Mouse (Mus musculus): ENCODE measurements at regions not wholly inside any gene's neighbourhood (a gene's known extent, or its start where the extent isn't known, plus 50 kb on each side); places are given as distances from the start of the nearest gene placed in this dataset.

GRCm38 (mm10) chr13:112220184-112220583 lies 68.1 kb upstream of the Ankrd55 start:
- DNase-seq (ENCODE audit: low read depth, low spot score), result no peak

- no peak for DNase-seq (ENCODE audit: low read depth, low spot score)
Observed at GRCm38 (mm10) chr13:112223616-112224015, 64.6 kb upstream of the Ankrd55 start.

DNA sequence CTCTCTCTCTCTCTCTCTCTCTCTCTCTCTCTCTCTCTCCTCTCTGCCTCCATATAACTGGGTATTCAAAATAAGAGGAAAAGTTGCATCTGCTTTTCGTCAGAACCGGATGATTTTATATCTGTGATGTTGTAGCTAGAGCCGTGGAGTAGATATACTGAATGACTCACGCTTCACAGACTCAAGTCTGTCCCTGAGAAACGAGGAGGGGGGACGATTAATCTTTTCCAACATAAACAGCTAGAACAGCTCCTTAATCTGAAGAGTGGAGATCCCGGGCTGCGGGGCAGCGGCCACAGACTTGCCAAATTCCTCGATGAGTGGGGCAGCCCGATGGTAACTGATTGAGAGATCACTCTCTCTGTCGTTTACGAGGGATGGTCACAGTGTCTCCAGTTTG lies 60.5 kb upstream of the Ankrd55 start:
- no peak for DNase-seq (ENCODE audit: low read depth, low spot score)

DNA sequence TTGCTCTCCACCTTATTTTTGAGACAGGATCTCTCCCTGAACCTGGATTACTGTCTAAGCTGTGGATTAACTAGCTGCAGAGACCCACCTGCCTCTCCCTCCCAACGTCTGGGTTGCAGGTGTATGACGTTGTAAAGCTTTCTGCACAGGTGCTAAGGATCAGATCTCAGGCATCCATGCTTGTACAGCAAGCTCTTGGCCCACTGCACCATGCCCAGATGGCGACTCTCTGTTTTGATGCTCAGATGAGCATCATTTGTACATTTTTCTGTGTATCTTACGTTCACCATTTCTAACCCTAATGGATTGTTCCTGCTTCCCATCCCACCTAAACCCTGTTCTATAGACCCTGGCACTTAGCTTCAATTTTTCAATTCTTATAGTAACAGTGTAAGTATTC lies 59.4 kb upstream of the Ankrd55 start:
- no peak for DNase-seq (ENCODE audit: low read depth, low spot score)

DNA sequence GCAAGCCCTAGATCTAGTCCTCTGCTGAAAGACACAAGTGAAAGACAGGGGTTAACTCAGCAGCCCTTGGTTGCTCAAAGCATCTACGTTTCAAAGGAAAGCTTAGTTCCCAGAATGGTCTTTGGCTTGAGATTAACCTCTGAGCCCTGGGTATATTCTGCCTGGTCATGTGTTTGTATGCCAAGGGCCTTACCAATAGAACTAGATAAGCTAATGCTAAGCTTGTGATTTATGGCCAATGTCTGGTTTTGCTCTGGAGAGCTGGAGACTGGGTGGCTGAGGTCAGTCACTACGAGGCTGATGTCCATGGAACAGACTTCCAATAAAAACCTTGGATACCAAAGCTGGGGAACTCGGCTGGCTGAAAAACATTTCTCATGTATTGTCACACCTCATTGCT lies 58.1 kb upstream of the Ankrd55 start:
- no peak for DNase-seq (ENCODE audit: low read depth, low spot score)

GRCm38 (mm10) chr13:112234695-112235094 lies 53.6 kb upstream of the Ankrd55 start:
- no peak for DNase-seq (ENCODE audit: low read depth, low spot score)

DNA sequence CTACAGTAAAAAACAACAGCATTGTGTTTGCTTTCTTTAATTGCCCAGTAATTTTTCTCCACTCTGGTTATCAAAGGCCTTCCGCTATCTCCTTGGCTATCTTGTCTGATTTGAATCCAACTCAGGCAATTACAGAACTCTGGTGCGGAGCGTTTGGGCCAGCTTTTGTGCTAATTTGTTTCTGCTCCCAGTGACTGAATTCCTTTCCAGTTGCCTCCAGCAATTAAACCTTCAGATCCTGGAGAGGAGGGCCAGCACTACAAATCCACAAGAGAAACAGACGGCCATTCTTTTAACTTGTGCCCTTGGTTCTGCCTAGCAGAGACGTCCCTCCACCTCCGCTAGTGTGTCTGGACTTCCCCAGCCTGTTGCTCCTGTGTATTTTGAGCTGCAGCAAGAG lies 51.3 kb upstream of the Ankrd55 start:
- no peak for DNase-seq (ENCODE audit: low read depth, low spot score)

DNA sequence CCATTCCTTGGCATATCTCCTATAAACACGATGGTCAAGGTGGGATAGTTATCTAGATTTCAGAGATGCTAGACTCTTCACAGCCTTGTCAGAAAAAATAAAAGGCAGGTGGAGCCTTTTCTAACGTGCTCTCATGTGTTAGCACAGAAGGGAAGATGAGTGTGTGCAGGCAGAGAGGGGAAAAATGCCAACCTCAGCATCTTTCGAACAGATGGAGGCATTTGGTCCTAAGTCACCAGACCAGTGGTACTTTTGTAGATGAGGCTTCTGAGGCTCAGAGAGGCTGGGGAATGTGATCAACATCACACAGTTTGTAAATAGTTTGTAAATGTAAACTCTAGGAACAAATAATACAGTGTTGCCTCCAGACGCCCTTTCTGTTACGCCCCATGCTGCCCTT lies 50.9 kb upstream of the Ankrd55 start:
- DNase-seq (ENCODE audit: low read depth, low spot score), result no peak

- DNase-seq (ENCODE audit: low read depth, low spot score), result no peak
Observed at GRCm38 (mm10) chr13:112237917-112238316, 50.3 kb upstream of the Ankrd55 start.
